Mouse (Mus musculus): ENCODE measurements around the gene Rhobtb1. TPM values are rescaled to one million over a fixed set of nuclear protein-coding genes. Genes with fewer than 3 reads are reported as not detected.
A peak's percentile ranks its signal among the peaks of the same experiment; 100 is the strongest.

Gene Rhobtb1
- polyA plus RNA-seq, 1 experiment = 7.5 TPM

GRCm38 (mm10) chr10:69119456-69119855 lies 31.8 kb upstream of the Rhobtb1 start:
- H3K4me3 ChIP-seq = no peak overlapping the region
- H3K79me2 ChIP-seq (ENCODE audit: control insufficient read depth, insufficient read depth) = no peaks in the 10 kb centered on the region
- no peak overlapping the region for H3K4me2 ChIP-seq (ENCODE audit: low read depth)
- H3K27me3 ChIP-seq (ENCODE audit: control insufficient read depth, insufficient read depth, insufficient read length) = no peaks in the 10 kb centered on the region
- no peak overlapping the region for H3ac ChIP-seq (ENCODE audit: control insufficient read depth, insufficient read length)
- no peaks in the 10 kb centered on the region for H3K36me3 ChIP-seq (ENCODE audit: control insufficient read depth, insufficient read depth)
- TF ChIP-seq MYOD1 (IDR thresholded peaks at IDR 0.05; ENCODE audit: control insufficient read depth in 1 of 3, insufficient read length in 2 of 3, low read depth in 2 of 3) = no peak
- TF ChIP-seq POLR2AphosphoS2 (IDR thresholded peaks at IDR 0.05; ENCODE audit: insufficient read length, low read depth) = no peak
- no peak for TF ChIP-seq CEBPB (IDR thresholded peaks at IDR 0.05; ENCODE audit: insufficient read depth, poor library complexity, severe bottlenecking)
- TF ChIP-seq USF1 (IDR thresholded peaks at IDR 0.05; ENCODE audit: low read depth) = no peak
- TF ChIP-seq REST (IDR thresholded peaks at IDR 0.05; ENCODE audit: insufficient read depth, insufficient read length) = no peak
- no peak for TF ChIP-seq MYOG (IDR thresholded peaks at IDR 0.05; ENCODE audit: control insufficient read depth in 1 of 3, insufficient read depth in 1 of 3, insufficient read length in 2 of 3, low read depth in 2 of 3)
- TF ChIP-seq POLR2A (IDR thresholded peaks at IDR 0.05; ENCODE audit: insufficient read length, low read depth) = no peak
- TF ChIP-seq E2F4 (IDR thresholded peaks at IDR 0.05; ENCODE audit: insufficient read depth) = no peak
- no peak for TF ChIP-seq TCF12 (IDR thresholded peaks at IDR 0.05; ENCODE audit: insufficient read depth, poor library complexity, severe bottlenecking)
- TF ChIP-seq TCF3 (IDR thresholded peaks at IDR 0.05; ENCODE audit: insufficient read length, low read depth) = no peak
- TF ChIP-seq SRF (IDR thresholded peaks at IDR 0.05; ENCODE audit: control insufficient read depth, insufficient read length, low read depth) = no peak
- no peak for TF ChIP-seq MAX (IDR thresholded peaks at IDR 0.05; ENCODE audit: low read depth)

- no peak overlapping the region for H3K4me3 ChIP-seq
- TF ChIP-seq POLR2AphosphoS2 (IDR thresholded peaks at IDR 0.05; ENCODE audit: insufficient read length, low read depth) (no peak), USF1 (IDR thresholded peaks at IDR 0.05; ENCODE audit: low read depth) (no peak), REST (IDR thresholded peaks at IDR 0.05; ENCODE audit: insufficient read depth, insufficient read length) (no peak), SRF (IDR thresholded peaks at IDR 0.05; ENCODE audit: control insufficient read depth, insufficient read length, low read depth) (no peak), MYOG (IDR thresholded peaks at IDR 0.05; ENCODE audit: control insufficient read depth in 1 of 3, insufficient read depth in 1 of 3, insufficient read length in 2 of 3, low read depth in 2 of 3) (no peak)
- H3ac ChIP-seq (ENCODE audit: control insufficient read depth, insufficient read length) = no peak overlapping the region
- no peak overlapping the region for H3K4me2 ChIP-seq (ENCODE audit: low read depth)
- no peaks in the 10 kb centered on the region for H3K27me3 ChIP-seq (ENCODE audit: control insufficient read depth, insufficient read depth, insufficient read length)
- H3K36me3 ChIP-seq (ENCODE audit: control insufficient read depth, insufficient read depth) = no peaks in the 10 kb centered on the region
- no peaks in the 10 kb centered on the region for H3K79me2 ChIP-seq (ENCODE audit: control insufficient read depth, insufficient read depth)
Observed at GRCm38 (mm10) chr10:69126546-69126945, 24.7 kb upstream of the Rhobtb1 start.

GRCm38 (mm10) chr10:69128531-69128930 lies 22.7 kb upstream of the Rhobtb1 start:
- no peaks in the 10 kb centered on the region for H3K27me3 ChIP-seq (ENCODE audit: control insufficient read depth, insufficient read depth, insufficient read length)
- TF ChIP-seq TCF12 (IDR thresholded peaks at IDR 0.05; ENCODE audit: insufficient read depth, poor library complexity, severe bottlenecking) (no peak), POLR2A (IDR thresholded peaks at IDR 0.05; ENCODE audit: insufficient read length, low read depth) (no peak), E2F4 (IDR thresholded peaks at IDR 0.05; ENCODE audit: insufficient read depth) (no peak), MAX (IDR thresholded peaks at IDR 0.05; ENCODE audit: low read depth) (no peak), CEBPB (IDR thresholded peaks at IDR 0.05; ENCODE audit: insufficient read depth, poor library complexity, severe bottlenecking) (no peak), USF1 (IDR thresholded peaks at IDR 0.05; ENCODE audit: low read depth) (no peak), MYOG (IDR thresholded peaks at IDR 0.05; ENCODE audit: control insufficient read depth in 1 of 3, insufficient read depth in 1 of 3, insufficient read length in 2 of 3, low read depth in 2 of 3) (no peak), TCF3 (IDR thresholded peaks at IDR 0.05; ENCODE audit: insufficient read length, low read depth) (no peak), SRF (IDR thresholded peaks at IDR 0.05; ENCODE audit: control insufficient read depth, insufficient read length, low read depth) (no peak), MYOD1 (IDR thresholded peaks at IDR 0.05; ENCODE audit: control insufficient read depth in 1 of 3, insufficient read length in 2 of 3, low read depth in 2 of 3) (no peak), REST (IDR thresholded peaks at IDR 0.05; ENCODE audit: insufficient read depth, insufficient read length) (no peak), POLR2AphosphoS2 (IDR thresholded peaks at IDR 0.05; ENCODE audit: insufficient read length, low read depth) (no peak)
- H3ac ChIP-seq (ENCODE audit: control insufficient read depth, insufficient read length) = no peak overlapping the region
- no peak overlapping the region for H3K4me2 ChIP-seq (ENCODE audit: low read depth)
- no peaks in the 10 kb centered on the region for H3K79me2 ChIP-seq (ENCODE audit: control insufficient read depth, insufficient read depth)
- H3K4me3 ChIP-seq = no peak overlapping the region
- no peaks in the 10 kb centered on the region for H3K36me3 ChIP-seq (ENCODE audit: control insufficient read depth, insufficient read depth)

GRCm38 (mm10) chr10:69130613-69131012 lies 20.6 kb upstream of the Rhobtb1 start:
- TF ChIP-seq SRF (IDR thresholded peaks at IDR 0.05; ENCODE audit: control insufficient read depth, insufficient read length, low read depth) (no peak), USF1 (IDR thresholded peaks at IDR 0.05; ENCODE audit: low read depth) (no peak), POLR2AphosphoS2 (IDR thresholded peaks at IDR 0.05; ENCODE audit: insufficient read length, low read depth) (no peak), POLR2A (IDR thresholded peaks at IDR 0.05; ENCODE audit: insufficient read length, low read depth) (no peak), TCF12 (IDR thresholded peaks at IDR 0.05; ENCODE audit: insufficient read depth, poor library complexity, severe bottlenecking) (no peak), MAX (IDR thresholded peaks at IDR 0.05; ENCODE audit: low read depth) (no peak)
- no peaks in the 10 kb centered on the region for H3K27me3 ChIP-seq (ENCODE audit: control insufficient read depth, insufficient read depth, insufficient read length)
- no peaks in the 10 kb centered on the region for H3K36me3 ChIP-seq (ENCODE audit: control insufficient read depth, insufficient read depth)
- H3K79me2 ChIP-seq (ENCODE audit: control insufficient read depth, insufficient read depth) = no peaks in the 10 kb centered on the region
- H3K4me3 ChIP-seq = no peak overlapping the region
- no peak overlapping the region for H3K4me2 ChIP-seq (ENCODE audit: low read depth)
- H3ac ChIP-seq (ENCODE audit: control insufficient read depth, insufficient read length) = no peak overlapping the region

- no peaks in the 10 kb centered on the region for H3K79me2 ChIP-seq (ENCODE audit: control insufficient read depth, insufficient read depth)
- H3K4me2 ChIP-seq (ENCODE audit: low read depth) = no peak overlapping the region
- no peaks in the 10 kb centered on the region for H3K36me3 ChIP-seq (ENCODE audit: control insufficient read depth, insufficient read depth)
- peak; percentile 17; the same call in 1 of the 2 replicates for TF ChIP-seq CEBPB (IDR thresholded peaks at IDR 0.05; ENCODE audit: insufficient read depth, poor library complexity, severe bottlenecking)
- TF ChIP-seq SRF (IDR thresholded peaks at IDR 0.05; ENCODE audit: control insufficient read depth, insufficient read length, low read depth) = no peak
- no peak overlapping the region for H3K4me3 ChIP-seq
- no peaks in the 10 kb centered on the region for H3K27me3 ChIP-seq (ENCODE audit: control insufficient read depth, insufficient read depth, insufficient read length)
- no peak overlapping the region for H3ac ChIP-seq (ENCODE audit: control insufficient read depth, insufficient read length)
Observed at GRCm38 (mm10) chr10:69134356-69134755, 16.9 kb upstream of the Rhobtb1 start.
